In genomic region chr2:7529637-7530036, GRCm38 (mm10) we compare ENCODE assay signal across 13 mouse cellular contexts. TPM values are rescaled to one million over a fixed set of nuclear protein-coding genes. Genes with fewer than 3 reads are reported as not detected.
DNase-seq lines count a peak whose midpoint lies in the region; ATAC-seq lines count a peak whose summit lies in the region.
"Had no signal": no experiment of that assay in that cellular context is flagged by ENCODE, and none has a peak within 500 bp of the region (broad histone marks: within the 10 kb centered on the region; RNA-seq: fewer than 3 reads in every experiment).

No protein-coding gene starts in this region.

- H3K36me3 ChIP-seq in stomach, embryonic 15.5 days = no peaks in the 10 kb centered on the region
- H3K36me3 ChIP-seq in kidney, embryonic 15.5 days = no peaks in the 10 kb centered on the region
- H3K36me3 ChIP-seq: embryonic facial prominence, embryonic 13.5 days; hindbrain, embryonic 15.5 days; limb, embryonic 15.5 days had no signal

- no peaks in the 10 kb centered on the region for H3K9me3 ChIP-seq in stomach, embryonic 15.5 days
- no peaks in the 10 kb centered on the region for H3K9me3 ChIP-seq in kidney, embryonic 15.5 days (replicated peaks)
- H3K9me3 ChIP-seq: embryonic facial prominence, embryonic 13.5 days; hindbrain, embryonic 15.5 days; limb, embryonic 15.5 days; megakaryocyte, embryonic 14.5 days had no signal

- H3K27ac ChIP-seq in stomach, embryonic 15.5 days = no peak overlapping the region
- no peak overlapping the region for H3K27ac ChIP-seq in kidney, embryonic 15.5 days
- H3K27ac ChIP-seq: embryonic facial prominence, embryonic 13.5 days; limb, embryonic 15.5 days had no signal

- H3K4me3 ChIP-seq in stomach, embryonic 15.5 days (replicated peaks) = no peak overlapping the region
- H3K4me3 ChIP-seq in kidney, embryonic 15.5 days (replicated peaks) = no peak overlapping the region
- H3K4me3 ChIP-seq: embryonic facial prominence, embryonic 13.5 days; hindbrain, embryonic 15.5 days; limb, embryonic 15.5 days; megakaryocyte, embryonic 14.5 days had no signal

- H3K9ac ChIP-seq in stomach, embryonic 15.5 days = no peak overlapping the region
- H3K9ac ChIP-seq in kidney, embryonic 15.5 days = no peak overlapping the region
- H3K9ac ChIP-seq: embryonic facial prominence, embryonic 13.5 days; hindbrain, embryonic 15.5 days; limb, embryonic 15.5 days had no signal

- no peak; the same call in 1 of the 2 replicates for ATAC-seq in stomach, embryonic 15.5 days (ENCODE audit: insufficient read depth, low FRiP score, low read depth)
- no peak for ATAC-seq in kidney, embryonic 15.5 days (replicated peaks; ENCODE audit: low FRiP score)

- 29% methylated on average over 5 of the region's 5 CpGs for WGBS in stomach, embryonic 15.5 days
- WGBS in kidney, embryonic 15.5 days = 68% methylated on average over 5 of the region's 5 CpGs

- peak; percentile 57 to 76 for DNase-seq in frontal cortex, adult 2 months (ENCODE audit: extremely low spot score in 1 of 2, low spot score in 1 of 2)
- DNase-seq in frontal cortex, postnatal 14 days (ENCODE audit: low spot score in 2 of 2) = no peak
- peak; percentile 25 for DNase-seq in retina, embryonic 14.5 days (ENCODE audit: low spot score)
- no peak for DNase-seq in retina, postnatal 1 day
- DNase-seq in left cerebral cortex, postnatal 14 days (ENCODE audit: low spot score in 2 of 2) = peak; percentile 33 to 59
- DNase-seq in ovary, postnatal 10 days (ENCODE audit: low spot score) = no peak
- DNase-seq: thymus, postnatal 25 days had no signal

- 0 out of 2 replicates have a peak overlapping the region, but pooled peaks have one; percentile 5 for H3K4me2 ChIP-seq in stomach, embryonic 15.5 days
- H3K4me2 ChIP-seq in kidney, embryonic 15.5 days = no peak overlapping the region
- H3K4me2 ChIP-seq: embryonic facial prominence, embryonic 13.5 days; hindbrain, embryonic 15.5 days; limb, embryonic 15.5 days had no signal

- H3K27me3 ChIP-seq in stomach, embryonic 15.5 days (replicated peaks) = no peaks in the 10 kb centered on the region
- H3K27me3 ChIP-seq in kidney, embryonic 15.5 days = no peaks in the 10 kb centered on the region
- H3K27me3 ChIP-seq: embryonic facial prominence, embryonic 13.5 days; hindbrain, embryonic 15.5 days; limb, embryonic 15.5 days; megakaryocyte, embryonic 14.5 days had no signal

- intact Hi-C loops in left cerebral cortex, postnatal 14 days (cut with DNase I) = loop anchor here (5.0 kb wide), 1 partner anchor 132 kb away; no protein-coding TSS in a partner anchor

- H3K4me1 ChIP-seq in stomach, embryonic 15.5 days = no peaks in the 10 kb centered on the region
- no peaks in the 10 kb centered on the region for H3K4me1 ChIP-seq in kidney, embryonic 15.5 days
- H3K4me1 ChIP-seq: limb, embryonic 15.5 days; megakaryocyte, embryonic 14.5 days had no signal

RNA-seq across cellular contexts. Expression of gene Celf2, which starts 20.3 kb away (rescaled TPM):
- 215 and 231 TPM in 2 replicates for polyA plus RNA-seq in frontal cortex, adult 2 months (2012; rRNA removed)
- 100 to 1,000 TPM; 478 to 500 TPM for total RNA-seq in left cerebral cortex, postnatal 14 days (2021)
- polyA plus RNA-seq in stomach, embryonic 15.5 days (2015; fragmentation: Nextera tagmentation; extraction: Ambion mirVana) = 55.9 and 63.2 TPM in 2 replicates
- 17.3 and 20.4 TPM in 2 replicates for polyA plus RNA-seq in kidney, embryonic 15.5 days (2015; fragmentation: Nextera tagmentation; extraction: Ambion mirVana)

Comparison
In these comparisons a context has a peak if more than half of its experiments do, and no peak if none do; other contexts are left out.
1. DNase-seq: peak in frontal cortex, adult 2 months (2 of 2), retina, embryonic 14.5 days (single experiment) and left cerebral cortex, postnatal 14 days (2 of 2); none in frontal cortex, postnatal 14 days (0 of 2), retina, postnatal 1 day (single experiment) and ovary, postnatal 10 days (single experiment).